Mouse (Mus musculus): Measurements from ENCODE around the gene Ankrd54. TPM values are rescaled to one million over a fixed set of nuclear protein-coding genes. Genes with fewer than 3 reads are reported as not detected.

The Ankrd54 gene
- total and polyA plus RNA-seq, 3 experiments, result 21.8 to 38.6 (median 26.4) TPM

DNA sequence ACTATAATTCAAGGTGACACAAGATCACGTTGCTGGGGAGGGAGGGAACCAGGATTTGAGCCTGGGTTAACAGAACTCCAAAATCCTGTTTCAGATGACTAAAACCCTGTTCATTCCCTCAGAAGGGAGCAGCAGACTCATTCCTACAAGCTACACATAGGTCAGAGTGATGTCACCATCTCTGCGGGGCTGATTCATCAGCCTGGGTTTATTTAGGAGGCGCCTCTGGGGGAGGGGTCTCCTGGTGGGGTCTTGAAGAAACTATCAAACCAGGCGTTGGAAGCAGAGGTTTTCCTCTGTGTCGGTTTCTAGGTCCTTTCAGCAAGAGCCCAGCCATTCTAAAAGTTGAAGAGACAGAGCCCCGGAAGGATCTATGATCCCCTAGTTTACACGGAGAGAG, 45.3 kb upstream of the Ankrd54 start:
- Histone ChIP-seq H3K4me2 (ENCODE audit: insufficient read depth, low read depth, poor library complexity, severe bottlenecking) (no peak overlapping the region; the same call in 1 of the 2 replicates), H3K9me3 (replicated peaks; ENCODE audit: low read length) (no peaks in the 10 kb centered on the region), H3K27ac (ENCODE audit: insufficient read depth, low read depth) (no peak overlapping the region), H3K9ac (ENCODE audit: insufficient read depth, low read depth) (no peak overlapping the region), H3K4me3 (replicated peaks in 1 of 3; ENCODE audit: low read depth in 2 of 3, low read length in 2 of 3, poor library complexity in 1 of 3) (no peak overlapping the region), H3K79me2 (replicated peaks; ENCODE audit: control insufficient read depth, extremely low read depth, insufficient read depth, poor library complexity, severe bottlenecking) (peaks cover 13% of the 10 kb centered on the region; the same call in 1 of the 2 replicates), H3K36me3 (replicated peaks in 1 of 2; ENCODE audit: control insufficient read depth in 1 of 2, insufficient read depth in 1 of 2, low read length in 1 of 2) (peaks cover 4 to 19% of the 10 kb centered on the region in 2 experiments), H3K27me3 (replicated peaks) (no peaks in the 10 kb centered on the region), H3K4me1 (ENCODE audit: control insufficient read depth in 1 of 2, insufficient read depth in 2 of 2) (peaks cover 9 to 24% of the 10 kb centered on the region in 2 experiments)
- TF ChIP-seq ZC3H11A (IDR thresholded peaks at IDR 0.05; ENCODE audit: low read depth, low read length) (no peak), ZNF384 (IDR thresholded peaks at IDR 0.05; ENCODE audit: low read depth, low read length) (no peak), PAX5 (IDR thresholded peaks at IDR 0.05; ENCODE audit: low read length) (no peak), ZMIZ1 (IDR thresholded peaks at IDR 0.05; ENCODE audit: low read depth, low read length) (no peak), ELF1 (IDR thresholded peaks at IDR 0.05; ENCODE audit: low read depth, low read length) (no peak), EP300 (IDR thresholded peaks at IDR 0.05; ENCODE audit: low read length) (no peak), USF1 (IDR thresholded peaks at IDR 0.05; ENCODE audit: low read depth, low read length) (no peak), MYC (IDR thresholded peaks at IDR 0.05; ENCODE audit: low read depth, low read length) (no peak), MEF2A (IDR thresholded peaks at IDR 0.05; ENCODE audit: borderline replicate concordance, low read depth, low read length) (no peak), JUND (conservative IDR thresholded peaks at IDR 0.05; ENCODE audit: low read depth, low read length) (no peak), MAX (IDR thresholded peaks at IDR 0.05; ENCODE audit: low read length) (no peak), SIN3A (IDR thresholded peaks at IDR 0.05; ENCODE audit: low read length) (no peak), E2F4 (IDR thresholded peaks at IDR 0.05; ENCODE audit: insufficient replicate concordance, low read depth, low read length) (no peak), MXI1 (IDR thresholded peaks at IDR 0.05; ENCODE audit: low read depth, low read length) (no peak), MAFK (IDR thresholded peaks at IDR 0.05; ENCODE audit: insufficient replicate concordance, low read length) (no peak), JUN (IDR thresholded peaks at IDR 0.05; ENCODE audit: insufficient read depth, low read depth, low read length) (no peak)
- dilution Hi-C loops (cut with MboI; ENCODE audit: extremely low pct_ligation_motif_present, extremely low pct_unique_long_range_greater_than_20kb, low sequenced_read_pairs), result no loop called here
- DNase-seq (ENCODE audit: extremely low read depth), result no peak
- in situ Hi-C loops (cut with MboI; ENCODE audit: low pct_ligation_motif_present, low pct_unique_long_range_greater_than_20kb, low sequenced_read_pairs), result no loop called here

GRCm38 (mm10) chr15:79105804-79106203, 43.1 kb upstream of the Ankrd54 start:
- H3K4me1 ChIP-seq (ENCODE audit: control insufficient read depth in 1 of 2, insufficient read depth in 2 of 2), result peaks cover 5 to 15% of the 10 kb centered on the region in 2 experiments
- H3K9me3 ChIP-seq (replicated peaks; ENCODE audit: low read length), result no peaks in the 10 kb centered on the region
- in situ Hi-C loops (cut with MboI; ENCODE audit: low pct_ligation_motif_present, low pct_unique_long_range_greater_than_20kb, low sequenced_read_pairs), result no loop called here
- no peak overlapping the region for H3K4me2 ChIP-seq (ENCODE audit: insufficient read depth, low read depth, poor library complexity, severe bottlenecking)
- no peaks in the 10 kb centered on the region for H3K27me3 ChIP-seq (replicated peaks)
- dilution Hi-C loops (cut with MboI; ENCODE audit: extremely low pct_ligation_motif_present, extremely low pct_unique_long_range_greater_than_20kb, low sequenced_read_pairs), result no loop called here
- peaks cover 13% of the 10 kb centered on the region; the same call in 1 of the 2 replicates for H3K79me2 ChIP-seq (replicated peaks; ENCODE audit: control insufficient read depth, extremely low read depth, insufficient read depth, poor library complexity, severe bottlenecking)
- no peak overlapping the region for H3K4me3 ChIP-seq (replicated peaks in 1 of 3; ENCODE audit: low read depth in 2 of 3, low read length in 2 of 3, poor library complexity in 1 of 3)
- TF ChIP-seq TBP (conservative IDR thresholded peaks at IDR 0.05; ENCODE audit: low read depth, low read length) (no peak), HCFC1 (IDR thresholded peaks at IDR 0.05; ENCODE audit: low read depth, low read length) (no peak), PAX5 (IDR thresholded peaks at IDR 0.05; ENCODE audit: low read length) (no peak), IRF4 (IDR thresholded peaks at IDR 0.05; ENCODE audit: low read depth, low read length) (no peak), GABPA (IDR thresholded peaks at IDR 0.05; ENCODE audit: insufficient replicate concordance, low read depth, low read length) (no peak), CHD2 (IDR thresholded peaks at IDR 0.05; ENCODE audit: low read length) (no peak), POLR2AphosphoS2 (IDR thresholded peaks at IDR 0.05; ENCODE audit: low read depth, low read length) (no peak), ZKSCAN1 (IDR thresholded peaks at IDR 0.05; ENCODE audit: borderline replicate concordance, low read depth, low read length) (no peak), JUN (IDR thresholded peaks at IDR 0.05; ENCODE audit: insufficient read depth, low read depth, low read length) (no peak), ZNF384 (IDR thresholded peaks at IDR 0.05; ENCODE audit: low read depth, low read length) (no peak), RAD21 (IDR thresholded peaks at IDR 0.05; ENCODE audit: low read depth, low read length) (no peak), SMC3 (IDR thresholded peaks at IDR 0.05; ENCODE audit: low read depth, low read length) (no peak), ELF1 (IDR thresholded peaks at IDR 0.05; ENCODE audit: low read depth, low read length) (no peak), MEF2A (IDR thresholded peaks at IDR 0.05; ENCODE audit: borderline replicate concordance, low read depth, low read length) (no peak), NELFE (IDR thresholded peaks at IDR 0.05; ENCODE audit: low read depth, low read length) (no peak), TCF12 (IDR thresholded peaks at IDR 0.05; ENCODE audit: low read depth, low read length) (no peak)
- H3K36me3 ChIP-seq (replicated peaks in 1 of 2; ENCODE audit: control insufficient read depth in 1 of 2, insufficient read depth in 1 of 2, low read length in 1 of 2), result peaks cover 0 to under 1% of the 10 kb centered on the region in 2 experiments
- no peak overlapping the region for H3K9ac ChIP-seq (ENCODE audit: insufficient read depth, low read depth)
- no peak for DNase-seq (ENCODE audit: extremely low read depth)
- H3K27ac ChIP-seq (ENCODE audit: insufficient read depth, low read depth), result no peak overlapping the region
